19 mouse cellular contexts compared by ENCODE assay signal in genomic region chr2:3695900-3696299, GRCm38 (mm10).
"Had no signal": no experiment of that assay in that cellular context is flagged by ENCODE, and none has a peak within 500 bp of the region (broad histone marks: within the 10 kb centered on the region; RNA-seq: fewer than 3 reads in every experiment).

No protein-coding gene starts in this region.

- ATAC-seq: midbrain, embryonic 16.5 days had no signal

- H3K9me3 ChIP-seq: midbrain, embryonic 10.5 days; midbrain, embryonic 12.5 days; neural tube, embryonic 13.5 days; neural tube, embryonic 15.5 days had no signal

- DNase-seq: lung, adult 18-20 months; lung, embryonic 14.5 days; lung, postnatal 10 days; lung, postnatal 4 days; midbrain, embryonic 14.5 days; retina, postnatal 1 day; right cerebral cortex, adult 18-20 months; right cerebral cortex, postnatal 25 days; right cerebral cortex, postnatal 4 days; spleen, adult 18-20 months; thymus, adult 2 months; thymus, postnatal 25 days; thymus, postnatal 4 days had no signal

- H3K9ac ChIP-seq: lung, embryonic 14.5 days; midbrain, embryonic 12.5 days; neural tube, embryonic 13.5 days; neural tube, embryonic 15.5 days had no signal

- H3K4me3 ChIP-seq: midbrain, embryonic 10.5 days; midbrain, embryonic 12.5 days; myocyte; neural tube, embryonic 13.5 days; neural tube, embryonic 15.5 days had no signal

- H3K4me1 ChIP-seq: midbrain, embryonic 10.5 days; midbrain, embryonic 12.5 days had no signal

- H3K4me2 ChIP-seq: lung, embryonic 14.5 days; midbrain, embryonic 12.5 days; neural tube, embryonic 13.5 days; neural tube, embryonic 15.5 days had no signal

- H3K27me3 ChIP-seq: midbrain, embryonic 12.5 days; neural tube, embryonic 13.5 days; neural tube, embryonic 15.5 days had no signal

- H3K27ac ChIP-seq: midbrain, embryonic 10.5 days; midbrain, embryonic 12.5 days; neural tube, embryonic 13.5 days; neural tube, embryonic 15.5 days had no signal

- H3K36me3 ChIP-seq: midbrain, embryonic 10.5 days; midbrain, embryonic 12.5 days; neural tube, embryonic 13.5 days; neural tube, embryonic 15.5 days had no signal
